Mouse (Mus musculus) lung, postnatal 14 days (tissue): ENCODE results near the gene Cenpa.
"Not testable (repeated sequence)": the region's sequence is repeated elsewhere in the genome, so short reads cannot be mapped to it uniquely, and the experiment has no call there.

Source experiments
- DNase-seq: peaks from one replicate; pipeline ENCODE4 v3.0.0; 2021

The Cenpa gene

DNA sequence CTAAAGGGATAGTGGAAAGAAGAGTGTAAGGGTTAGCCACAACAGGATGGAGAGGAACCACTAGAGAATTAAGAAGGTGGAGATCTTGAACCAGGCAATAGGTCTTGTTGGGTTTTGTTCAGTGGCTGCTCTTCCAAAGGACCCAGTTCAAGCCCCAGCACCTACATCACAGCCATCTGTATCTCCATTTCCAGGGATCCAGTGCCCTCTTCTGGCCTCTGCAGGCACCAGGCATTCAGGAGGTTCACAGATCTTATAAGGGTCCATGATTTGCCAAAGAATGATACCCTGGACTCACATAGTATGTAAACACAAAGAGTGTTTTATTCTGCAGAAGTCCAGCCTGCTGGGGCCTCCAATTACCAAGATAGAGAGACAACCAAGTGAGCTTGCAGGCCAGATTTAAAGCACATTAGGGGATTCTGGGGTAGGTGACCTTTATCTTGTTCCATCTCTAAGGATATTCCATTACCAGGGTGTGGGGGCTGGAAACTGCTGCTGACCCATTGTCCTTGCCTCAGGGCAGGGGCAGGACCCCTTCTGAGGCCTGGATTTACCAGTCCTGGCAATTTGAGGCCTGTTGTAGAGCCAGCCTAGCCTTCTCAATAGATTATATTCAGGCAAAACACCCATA, 16.5 kb downstream of the Cenpa start:
- DNase-seq = no peak

GRCm38 (mm10) chr5:30683993-30684392, 17.4 kb downstream of the Cenpa start:
- DNase-seq = no peak

DNA sequence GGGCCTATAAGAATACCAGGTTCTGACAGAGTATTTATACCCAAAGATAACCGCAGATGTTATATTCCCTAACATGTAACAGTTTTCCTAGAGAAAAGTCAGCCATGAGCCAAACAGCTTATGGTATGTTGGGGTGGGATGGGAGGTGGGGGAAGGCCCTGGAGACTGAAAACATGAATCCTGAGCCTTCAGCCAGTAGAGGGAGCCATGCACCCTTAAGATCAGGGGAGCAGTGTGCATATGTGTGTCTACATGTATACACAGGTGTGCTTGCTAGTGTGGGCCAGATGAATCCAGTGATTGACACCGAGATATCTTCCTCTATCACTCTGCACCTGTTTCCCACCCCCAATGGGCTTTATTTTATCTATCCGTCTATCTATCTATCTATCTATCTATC, 20.2 kb downstream of the Cenpa start:
- no peak for DNase-seq

DNA sequence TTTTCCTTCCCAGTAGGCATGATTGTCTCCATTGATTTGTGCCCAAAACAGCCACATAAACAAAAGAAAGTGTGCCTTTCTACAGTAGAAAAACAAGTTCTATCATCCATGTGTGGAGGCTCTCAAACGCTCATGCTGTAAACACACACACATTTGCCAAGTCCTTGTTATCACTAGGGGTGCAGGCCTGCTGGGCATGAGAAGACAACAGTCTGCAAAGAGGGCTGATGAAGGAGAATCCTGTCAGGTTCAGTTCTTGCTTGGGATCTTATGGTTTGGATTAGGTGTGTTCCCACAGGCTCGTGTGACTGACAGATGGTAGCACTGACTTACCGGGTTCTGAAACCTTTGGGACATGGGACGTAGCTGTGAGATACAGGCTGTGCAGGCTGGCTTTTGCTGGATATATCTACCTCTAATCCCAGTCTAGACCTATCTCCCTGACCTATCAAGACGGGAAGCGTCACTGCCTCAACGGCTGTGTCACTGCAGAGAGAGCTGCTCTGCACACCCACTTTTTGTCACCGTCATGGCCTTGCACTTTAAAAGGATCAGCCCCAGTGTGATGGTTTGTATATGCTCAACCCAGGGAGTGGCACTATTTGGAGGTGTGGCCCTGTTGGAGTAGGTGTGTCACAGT, 33.9 kb downstream of the Cenpa start:
- no peak for DNase-seq

DNA sequence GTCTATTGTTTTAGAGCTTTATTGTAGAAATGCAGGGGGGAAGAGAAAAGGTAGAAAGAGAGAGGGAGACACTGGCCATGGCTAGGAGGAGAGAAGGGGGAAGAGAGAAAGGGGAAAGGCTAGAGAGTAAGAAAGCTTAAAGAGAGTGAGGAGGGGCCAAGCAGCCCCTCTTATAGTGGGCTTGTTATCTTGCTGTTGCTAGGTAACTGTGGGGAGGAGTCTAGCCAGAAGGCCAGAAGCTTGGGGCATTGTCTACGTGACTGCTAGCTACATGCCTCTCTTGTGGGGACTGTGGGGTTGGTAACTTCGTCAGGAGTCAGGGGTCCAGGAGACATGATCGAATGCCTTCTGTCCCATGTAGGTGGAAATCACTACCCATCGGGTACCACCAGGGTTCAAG, 34.8 kb downstream of the Cenpa start:
- DNase-seq = not testable (repeated sequence)

- DNase-seq = no peak
These were observed 35.3 kb downstream of the Cenpa start for GRCm38 (mm10) chr5:30701866-30702265.

DNA sequence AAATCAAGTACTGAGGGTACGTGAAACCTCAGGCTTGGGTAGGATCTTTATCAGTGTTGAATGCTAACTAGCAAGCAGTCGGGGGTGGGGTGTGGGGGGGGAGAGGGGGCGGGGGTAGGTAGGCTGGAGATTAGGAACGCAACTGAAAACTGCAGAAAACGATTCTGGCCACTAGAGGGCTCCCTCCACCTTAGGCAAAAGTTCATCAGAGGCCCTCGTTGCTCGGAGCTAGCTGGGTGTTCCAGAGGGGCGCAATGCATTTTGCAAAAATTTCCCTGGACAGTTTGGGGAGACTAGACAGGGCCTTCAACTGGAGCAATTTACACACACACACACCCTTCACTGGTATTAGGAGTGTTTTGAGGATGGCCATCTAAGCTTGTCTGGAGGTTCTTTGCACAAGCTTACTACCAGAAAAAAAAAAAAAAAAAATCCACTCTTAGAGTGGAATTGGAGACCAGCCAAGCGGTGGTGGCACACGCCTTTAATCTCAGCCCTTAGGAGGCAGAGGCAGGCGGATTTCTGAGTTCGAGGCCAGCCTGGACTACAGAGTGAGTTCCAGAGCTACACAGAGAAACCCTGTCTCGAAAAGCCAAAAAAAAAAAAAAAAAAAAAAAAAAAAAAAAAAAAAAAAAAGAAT, 43.3 kb downstream of the Cenpa start:
- peak; percentile 83 for DNase-seq

DNA sequence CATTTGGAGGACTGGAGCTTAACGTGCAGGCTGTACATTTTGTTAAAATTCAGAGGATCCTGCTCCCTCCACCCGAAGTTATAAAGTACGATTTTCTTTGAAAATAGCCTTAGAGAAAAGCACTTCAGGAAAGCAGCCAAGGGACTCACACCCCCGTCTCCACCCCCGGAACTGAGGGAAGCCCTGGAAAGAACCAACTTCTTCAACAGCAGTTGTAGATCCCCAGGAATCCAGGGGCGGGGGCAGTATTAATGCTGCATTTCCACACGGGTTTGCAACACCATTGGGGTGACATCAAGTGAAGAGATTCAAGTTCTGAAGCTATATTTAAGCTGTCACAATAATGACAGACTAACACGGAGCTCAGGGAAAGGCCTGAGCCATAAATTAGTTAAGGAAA, 43.9 kb downstream of the Cenpa start:
- no peak for DNase-seq

DNA sequence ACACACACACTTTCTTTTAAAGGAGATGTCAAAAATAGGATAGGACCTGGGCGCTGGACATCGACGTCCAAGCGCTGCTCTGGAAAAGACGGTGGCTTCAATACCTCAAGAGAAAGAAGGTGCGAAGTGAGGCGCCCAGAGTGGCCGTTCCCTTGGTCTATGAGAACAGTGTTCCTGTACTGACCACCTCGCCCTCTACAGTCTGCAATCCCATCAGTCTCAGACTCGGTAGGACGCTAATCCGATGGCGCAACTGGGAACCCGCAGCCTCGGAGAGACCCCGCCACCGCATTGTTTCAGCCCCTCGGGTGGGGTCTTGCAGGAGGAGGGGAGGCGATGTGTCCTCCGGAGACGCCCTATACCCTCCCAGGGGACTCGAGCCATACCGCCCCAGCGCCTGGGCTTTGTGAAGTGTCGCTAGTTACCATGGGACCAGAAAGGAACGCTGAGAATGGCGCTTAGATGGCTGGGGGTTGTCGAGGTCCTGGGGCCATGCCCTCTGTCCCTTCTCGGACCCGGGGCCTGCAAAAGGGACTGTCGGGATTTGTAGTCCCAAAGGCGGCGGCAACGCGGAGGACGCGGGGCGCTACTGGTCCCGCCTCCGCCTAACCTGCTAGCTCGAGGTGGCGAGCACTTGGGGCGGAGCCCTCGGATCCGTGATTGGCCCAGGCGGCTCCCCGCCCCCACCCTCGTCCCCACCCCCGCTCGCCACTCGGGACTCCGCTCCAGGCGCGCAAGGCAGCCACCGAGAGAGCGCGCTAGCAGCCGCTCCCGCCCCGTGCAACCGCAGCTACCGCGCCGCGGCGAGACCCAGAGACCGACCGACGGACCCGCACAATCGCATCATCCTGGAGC, 44.8 kb downstream of the Cenpa start, which contains the start of gene Dpysl5:
Gene Dpysl5 (plus strand): TSS at position 418 of the 855 bp plus-strand sequence.
- peak; percentile 73 for DNase-seq

DNA sequence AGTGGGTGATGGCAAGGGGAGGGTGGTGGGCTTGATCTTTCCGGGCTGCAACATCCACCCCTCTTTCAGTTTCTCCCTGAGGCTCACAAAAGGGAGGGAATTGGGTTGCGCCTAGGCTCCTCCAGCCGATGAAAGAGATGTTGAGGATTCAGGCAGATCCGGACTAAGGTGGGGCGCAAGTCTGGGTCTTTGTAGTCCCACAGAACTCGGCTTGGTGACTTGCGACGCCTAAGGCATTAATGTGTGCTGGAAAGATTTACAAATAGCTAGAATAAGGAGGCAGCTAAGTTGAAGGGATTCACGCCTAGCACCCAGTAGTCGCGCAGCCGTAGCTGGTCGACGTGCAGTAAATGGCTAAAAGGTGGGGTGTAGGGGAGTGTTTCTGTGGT, 45.4 kb downstream of the Cenpa start:
- no peak for DNase-seq

DNA sequence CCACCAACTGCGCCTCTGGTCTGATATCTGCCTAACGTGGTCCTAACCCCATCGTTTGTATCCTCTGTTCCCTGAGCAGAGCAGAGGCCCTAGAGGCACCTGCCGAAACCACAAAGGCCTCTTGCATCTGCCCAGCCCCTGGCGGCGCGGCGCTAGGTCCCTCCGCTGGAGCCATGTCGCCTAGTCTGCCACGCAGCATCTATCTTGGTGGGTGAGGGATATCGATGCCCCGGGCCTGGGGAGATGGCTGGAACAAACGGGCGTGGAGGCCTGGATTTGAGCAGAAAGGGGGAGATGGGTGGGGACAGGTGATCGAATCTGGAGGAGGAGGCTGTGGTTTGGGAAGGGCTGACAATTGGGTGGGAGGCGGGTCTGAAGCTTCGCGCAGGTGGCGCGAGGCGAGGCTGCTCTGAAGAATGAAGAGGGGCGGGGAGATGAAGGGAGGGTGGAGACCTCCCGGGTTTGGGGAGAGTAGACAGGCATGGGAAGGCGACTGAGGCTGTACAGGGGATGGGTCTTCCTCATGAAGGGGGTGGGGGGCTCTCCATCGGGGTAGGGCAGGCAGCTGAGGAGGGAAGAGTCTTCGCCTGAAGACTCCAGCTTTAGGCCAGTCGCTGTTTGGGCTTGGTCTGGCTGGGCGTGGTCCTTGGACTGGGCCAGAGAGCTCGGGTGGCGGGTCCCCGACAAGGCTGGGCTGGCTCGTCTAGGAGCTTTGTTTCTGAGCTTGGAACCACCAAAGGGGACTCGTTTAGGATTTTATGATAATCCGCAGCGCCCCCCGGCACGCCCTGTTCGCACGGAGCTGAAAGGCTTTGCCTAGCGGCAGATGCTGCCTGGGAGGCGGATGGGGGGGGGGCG, 46.1 kb downstream of the Cenpa start:
- no peak for DNase-seq

DNA sequence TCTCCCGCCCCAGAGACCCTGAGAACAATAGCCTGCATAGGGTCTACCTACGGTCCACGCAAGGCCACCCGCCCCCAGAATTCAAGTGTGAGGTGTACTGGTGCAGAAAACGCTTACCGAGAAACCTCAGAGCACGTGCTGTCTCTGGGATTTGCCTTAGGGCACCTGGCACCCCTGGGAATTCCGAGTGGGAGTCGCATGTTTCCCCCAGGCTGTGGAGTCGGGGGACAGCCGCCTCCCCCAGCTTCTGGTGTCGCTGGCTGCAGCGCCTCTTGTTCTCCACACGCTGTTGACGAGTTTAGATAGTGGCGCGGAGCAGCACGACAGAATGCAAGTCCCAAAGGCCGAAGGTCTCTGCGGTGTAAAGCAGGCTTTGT, 46.7 kb downstream of the Cenpa start:
- DNase-seq = no peak

DNA sequence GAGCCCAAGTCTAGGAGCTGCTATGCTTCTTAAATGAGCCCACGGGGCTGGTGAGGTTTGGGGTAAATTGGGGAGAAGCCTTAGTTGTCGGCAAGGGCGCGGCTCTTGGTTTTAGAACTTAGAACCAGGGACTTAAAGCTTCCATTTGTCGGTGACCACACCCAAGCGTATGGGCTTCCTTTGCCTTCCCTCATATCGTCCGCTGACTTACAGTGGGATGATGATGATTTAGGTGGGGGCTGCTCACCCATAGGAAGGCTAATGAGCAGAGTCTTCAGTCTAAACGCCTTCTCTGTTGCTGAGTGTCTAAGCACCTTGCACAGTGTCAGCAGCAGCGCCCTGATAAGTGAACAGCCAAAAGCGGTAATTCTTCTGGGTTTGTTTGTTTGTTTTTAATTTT, 47.1 kb downstream of the Cenpa start:
- no peak for DNase-seq

DNA sequence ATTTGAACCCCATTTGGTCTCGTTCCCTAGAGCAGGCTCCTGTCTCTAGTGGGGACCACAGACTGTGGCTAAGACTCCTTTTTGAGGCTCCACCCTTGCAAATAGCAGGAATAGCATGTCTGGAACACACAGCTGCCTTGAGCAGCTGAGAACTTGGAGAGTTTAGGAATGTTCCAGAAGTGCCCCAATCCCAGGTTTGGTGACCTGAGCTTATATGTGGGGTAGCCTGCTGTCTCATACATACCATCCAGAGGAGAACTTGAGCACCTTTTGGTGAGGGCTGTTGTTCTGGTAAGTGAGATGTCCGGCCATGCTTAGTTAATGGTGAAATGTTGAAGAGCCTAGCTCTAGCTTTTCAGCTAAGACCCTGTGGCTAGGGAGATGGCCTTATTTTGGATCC, 49.7 kb downstream of the Cenpa start:
- no peak for DNase-seq

- DNase-seq = no peak
These were observed 50.9 kb downstream of the Cenpa start for GRCm38 (mm10) chr5:30717506-30717905.

GRCm38 (mm10) chr5:30717991-30718703, 51.6 kb downstream of the Cenpa start:
- no peak for DNase-seq

GRCm38 (mm10) chr5:30721935-30722334, 55.4 kb downstream of the Cenpa start:
- DNase-seq = no peak
